Mouse (Mus musculus): ENCODE results near the gene Clic3.

DNA sequence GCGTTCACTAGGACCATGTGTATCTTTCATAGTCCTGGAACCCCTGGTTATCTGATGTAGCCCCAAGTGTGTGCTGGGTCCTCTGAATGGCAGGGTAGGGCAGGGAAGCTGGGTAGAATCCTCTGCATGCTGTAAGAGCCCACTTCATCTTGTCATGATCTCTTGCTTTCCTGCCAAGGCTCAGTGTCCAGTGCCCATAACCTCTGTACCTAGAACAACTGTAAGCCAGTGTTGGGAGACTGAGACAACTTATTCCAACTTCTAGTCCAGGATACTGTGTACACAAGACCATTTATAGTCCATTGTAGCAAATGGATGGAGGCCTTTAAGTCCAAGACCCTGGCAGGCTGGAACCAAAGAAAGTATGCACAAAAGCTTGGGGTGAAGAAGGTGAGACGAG is 8.6 kb downstream of the Clic3 start:
- TF ChIP-seq POLR2A (IDR thresholded peaks at IDR 0.05; ENCODE audit: insufficient read depth, low read depth, low read length), result no peak
- no peak for TF ChIP-seq CTCF (IDR thresholded peaks at IDR 0.05; ENCODE audit: insufficient read depth, low read depth, low read length)
